Mouse (Mus musculus): ENCODE results near the gene Hcn2.

DNA sequence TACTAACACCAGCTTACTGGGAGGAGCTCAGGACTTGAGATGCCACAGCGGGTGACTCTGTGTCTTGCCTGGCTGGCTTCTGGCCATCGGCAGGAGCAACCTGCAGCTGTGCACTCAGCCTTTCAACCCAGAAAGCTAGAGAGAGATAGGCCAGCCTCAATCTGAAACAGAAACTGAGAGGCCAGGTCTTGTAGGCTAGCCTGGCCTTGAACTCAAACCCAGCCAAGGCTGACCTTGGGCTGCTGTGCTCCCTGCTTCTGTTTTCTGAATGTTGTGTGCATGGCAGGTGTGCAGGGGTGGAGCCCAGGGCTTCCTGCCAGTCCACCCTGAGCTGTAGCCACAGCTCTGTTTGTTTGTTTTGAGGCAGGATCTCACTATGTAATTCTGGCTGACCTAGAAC lies 56.8 kb downstream of the Hcn2 start:
- TF ChIP-seq CTCF (IDR thresholded peaks at IDR 0.05; ENCODE audit: low read depth) (no peak), EP300 (IDR thresholded peaks at IDR 0.05; ENCODE audit: low read depth) (no peak)

Measured in liver, postnatal 0 days (tissue).